Mouse (Mus musculus): ENCODE measurements around the gene Ppp1ca.

The Ppp1ca gene

GRCm38 (mm10) chr19:4150567-4151487 lies 41.0 kb upstream of the Ppp1ca start:
- no peak for DNase-seq (ENCODE audit: low read depth, low spot score)
- Histone ChIP-seq H3K36me3 (ENCODE audit: control insufficient read depth, insufficient read depth, low read length, poor library complexity, severe bottlenecking) (peaks cover 7% of the 10 kb centered on the region; the same call in 1 of the 2 replicates), H3K27me3 (ENCODE audit: control insufficient read depth, insufficient read depth, low read length, poor library complexity, severe bottlenecking) (no peaks in the 10 kb centered on the region)

GRCm38 (mm10) chr19:4151488-4151860 lies 40.4 kb upstream of the Ppp1ca start:
- Histone ChIP-seq H3K27me3 (ENCODE audit: control insufficient read depth, insufficient read depth, low read length, poor library complexity, severe bottlenecking) (no peaks in the 10 kb centered on the region), H3K36me3 (ENCODE audit: control insufficient read depth, insufficient read depth, low read length, poor library complexity, severe bottlenecking) (peaks cover 10% of the 10 kb centered on the region)
- no peak for DNase-seq (ENCODE audit: low read depth, low spot score)

GRCm38 (mm10) chr19:4151898-4152297 lies 40.0 kb upstream of the Ppp1ca start:
- peaks cover 14% of the 10 kb centered on the region for H3K36me3 ChIP-seq (ENCODE audit: control insufficient read depth, insufficient read depth, low read length, poor library complexity, severe bottlenecking)
- no peak for DNase-seq (ENCODE audit: low read depth, low spot score)

GRCm38 (mm10) chr19:4152445-4153231 lies 39.2 kb upstream of the Ppp1ca start:
- peaks cover 19% of the 10 kb centered on the region for H3K36me3 ChIP-seq (ENCODE audit: control insufficient read depth, insufficient read depth, low read length, poor library complexity, severe bottlenecking)
- no peaks in the 10 kb centered on the region for H3K27me3 ChIP-seq (ENCODE audit: control insufficient read depth, insufficient read depth, low read length, poor library complexity, severe bottlenecking)
- DNase-seq (ENCODE audit: low read depth, low spot score), result no peak

More at GRCm38 (mm10) chr19:4151898-4152297, 40.0 kb upstream of the Ppp1ca start:
- H3K27me3 ChIP-seq (ENCODE audit: control insufficient read depth, insufficient read depth, low read length, poor library complexity, severe bottlenecking), result no peaks in the 10 kb centered on the region

GRCm38 (mm10) chr19:4153232-4153654 lies 38.6 kb upstream of the Ppp1ca start, which contains the start of gene Ptprcap:
Gene Ptprcap, plus strand, starts transcription at chr19:4153604.
- H3K36me3 ChIP-seq (ENCODE audit: control insufficient read depth, insufficient read depth, low read length, poor library complexity, severe bottlenecking), result peaks cover 19% of the 10 kb centered on the region
- H3K27me3 ChIP-seq (ENCODE audit: control insufficient read depth, insufficient read depth, low read length, poor library complexity, severe bottlenecking), result no peaks in the 10 kb centered on the region

GRCm38 (mm10) chr19:4154437-4155222 lies 37.2 kb upstream of the Ppp1ca start:
- Histone ChIP-seq H3K27me3 (ENCODE audit: control insufficient read depth, insufficient read depth, low read length, poor library complexity, severe bottlenecking) (no peaks in the 10 kb centered on the region), H3K36me3 (ENCODE audit: control insufficient read depth, insufficient read depth, low read length, poor library complexity, severe bottlenecking) (peaks cover 19% of the 10 kb centered on the region)
- DNase-seq (ENCODE audit: low read depth, low spot score), result peak; percentile 79

More at GRCm38 (mm10) chr19:4153232-4153654, 38.6 kb upstream of the Ppp1ca start, which contains the start of gene Ptprcap:
- DNase-seq (ENCODE audit: low read depth, low spot score), result no peak

GRCm38 (mm10) chr19:4155223-4156072 lies 36.4 kb upstream of the Ppp1ca start:
- H3K27me3 ChIP-seq (ENCODE audit: control insufficient read depth, insufficient read depth, low read length, poor library complexity, severe bottlenecking), result no peaks in the 10 kb centered on the region
- H3K36me3 ChIP-seq (ENCODE audit: control insufficient read depth, insufficient read depth, low read length, poor library complexity, severe bottlenecking), result peaks cover 18% of the 10 kb centered on the region
- peak; percentile 76 for DNase-seq (ENCODE audit: low read depth, low spot score)

GRCm38 (mm10) chr19:4156073-4156579 lies 35.7 kb upstream of the Ppp1ca start:
- H3K36me3 ChIP-seq (ENCODE audit: control insufficient read depth, insufficient read depth, low read length, poor library complexity, severe bottlenecking), result peaks cover 16% of the 10 kb centered on the region
- DNase-seq (ENCODE audit: low read depth, low spot score), result no peak
- no peaks in the 10 kb centered on the region for H3K27me3 ChIP-seq (ENCODE audit: control insufficient read depth, insufficient read depth, low read length, poor library complexity, severe bottlenecking)

GRCm38 (mm10) chr19:4156771-4157170 lies 35.1 kb upstream of the Ppp1ca start:
- Histone ChIP-seq H3K27me3 (ENCODE audit: control insufficient read depth, insufficient read depth, low read length, poor library complexity, severe bottlenecking) (no peaks in the 10 kb centered on the region), H3K36me3 (ENCODE audit: control insufficient read depth, insufficient read depth, low read length, poor library complexity, severe bottlenecking) (peaks cover 16% of the 10 kb centered on the region)
- no peak for DNase-seq (ENCODE audit: low read depth, low spot score)

- H3K36me3 ChIP-seq (ENCODE audit: control insufficient read depth, insufficient read depth, low read length, poor library complexity, severe bottlenecking), result peaks cover 16% of the 10 kb centered on the region
- DNase-seq (ENCODE audit: low read depth, low spot score), result no peak
- no peaks in the 10 kb centered on the region for H3K27me3 ChIP-seq (ENCODE audit: control insufficient read depth, insufficient read depth, low read length, poor library complexity, severe bottlenecking)
Observed at GRCm38 (mm10) chr19:4159049-4159448, 32.8 kb upstream of the Ppp1ca start.

- DNase-seq (ENCODE audit: low read depth, low spot score), result peak; percentile 96
- no peaks in the 10 kb centered on the region for H3K27me3 ChIP-seq (ENCODE audit: control insufficient read depth, insufficient read depth, low read length, poor library complexity, severe bottlenecking)
Observed at GRCm38 (mm10) chr19:4162646-4163542, 29.0 kb upstream of the Ppp1ca start, which contains the start of gene Rps6kb2. Gene Rps6kb2, minus strand, starts transcription at chr19:4163354.

GRCm38 (mm10) chr19:4163543-4163887 lies 28.4 kb upstream of the Ppp1ca start:
- DNase-seq (ENCODE audit: low read depth, low spot score), result no peak
- H3K36me3 ChIP-seq (ENCODE audit: control insufficient read depth, insufficient read depth, low read length, poor library complexity, severe bottlenecking), result no peaks in the 10 kb centered on the region; the same call in 1 of the 2 replicates

More at GRCm38 (mm10) chr19:4162646-4163542, 29.0 kb upstream of the Ppp1ca start, which contains the start of gene Rps6kb2:
- H3K36me3 ChIP-seq (ENCODE audit: control insufficient read depth, insufficient read depth, low read length, poor library complexity, severe bottlenecking), result no peaks in the 10 kb centered on the region; the same call in 1 of the 2 replicates

More at GRCm38 (mm10) chr19:4163543-4163887, 28.4 kb upstream of the Ppp1ca start:
- no peaks in the 10 kb centered on the region for H3K27me3 ChIP-seq (ENCODE audit: control insufficient read depth, insufficient read depth, low read length, poor library complexity, severe bottlenecking)
